Mouse (Mus musculus) lung, embryonic 15.5 days (tissue): Measurements from ENCODE around the gene Itpr1. TPM values are rescaled to one million over a fixed set of nuclear protein-coding genes. Genes with fewer than 3 reads are reported as not detected.

Experiments used
- ATAC-seq: fragments of 200-750 bp; cut with Nextera tagmentation; 2 replicates; pipeline ENCODE4 v1.8.0; 2017; ENCODE audit warnings: moderate number of reproducible peaks, borderline replicate concordance; ENCODE audit not compliant: low FRiP score, low TSS enrichment; ENCODE audit errors: extremely low read depth
- H3K27ac ChIP-seq: fragments of 300-500 bp; sonication (generic); 2 replicates; pipeline ENCODE4 v1.5.1; 2015; ENCODE audit warnings: moderate library complexity, mild to moderate bottlenecking, inconsistent platforms
- H3K27me3 ChIP-seq: fragments of 300-500 bp; sonication (generic); 2 replicates; pipeline ENCODE4 v1.6.1; 2015; ENCODE audit warnings: inconsistent platforms
- H3K36me3 ChIP-seq: fragments of 300-500 bp; sonication (generic); 2 replicates; pipeline ENCODE4 v1.6.1; 2015; ENCODE audit warnings: inconsistent platforms
- H3K4me1 ChIP-seq: fragments of 300-500 bp; sonication (generic); 2 replicates; pipeline ENCODE4 v1.6.1; 2015; ENCODE audit warnings: inconsistent platforms
- H3K4me2 ChIP-seq: fragments of 300-500 bp; sonication (generic); 2 replicates; pipeline ENCODE4 v1.6.1; 2015; ENCODE audit warnings: inconsistent platforms, mild to moderate bottlenecking, moderate library complexity
- H3K4me3 ChIP-seq: fragments of 300-500 bp; sonication (generic); 2 replicates; pipeline ENCODE4 v1.5.1; 2015; ENCODE audit warnings: mild to moderate bottlenecking, inconsistent platforms
- H3K9ac ChIP-seq: fragments of 300-500 bp; sonication (generic); 2 replicates; pipeline ENCODE4 v1.6.1; 2015; ENCODE audit warnings: inconsistent platforms
- H3K9me3 ChIP-seq: fragments of 300-500 bp; sonication (generic); 2 replicates; pipeline ENCODE4 v1.6.1; 2016; ENCODE audit warnings: inconsistent platforms
- WGBS: fragments of 180-500 bp; shearing (Covaris S2); methylation state at CpG from one replicate; pipeline ENCODE4 v1.1.7; 2015; 5-methylcytosine and 5-hydroxymethylcytosine counted together
- polyA plus RNA-seq: library from polyadenylated mRNA; unstranded; fragments of >200 nt; fragmentation: Nextera tagmentation; extraction: Ambion mirVana; gene quantifications from 2 replicates; pipeline ENCODE4 v1.2.1, GENCODE M21; 2015

Gene Itpr1
- polyA plus RNA-seq, 1 experiment from 2014 or later: 14.9 TPM

- H3K9me3 ChIP-seq: no peaks in the 10 kb centered on the region
These were observed 103.5 kb downstream of the Itpr1 start for GRCm38 (mm10) chr6:108316268-108316824.

GRCm38 (mm10) chr6:108316951-108317350, 104.1 kb downstream of the Itpr1 start:
- Histone ChIP-seq H3K36me3 (no peaks in the 10 kb centered on the region), H3K4me1 (no peaks in the 10 kb centered on the region), H3K4me3 (no peak overlapping the region), H3K4me2 (no peak overlapping the region), H3K9me3 (no peaks in the 10 kb centered on the region), H3K27me3 (no peaks in the 10 kb centered on the region), H3K27ac (no peak overlapping the region), H3K9ac (no peak overlapping the region)
- WGBS: 50% methylated on average over 1 of the region's 1 CpGs
- ATAC-seq: no peak

More at GRCm38 (mm10) chr6:108316268-108316824, 103.5 kb downstream of the Itpr1 start:
- no peak overlapping the region for H3K9ac ChIP-seq
- no peak overlapping the region for H3K27ac ChIP-seq
- 65% methylated on average over 4 of the region's 4 CpGs for WGBS
- H3K4me1 ChIP-seq: no peaks in the 10 kb centered on the region
- no peaks in the 10 kb centered on the region for H3K27me3 ChIP-seq
- H3K4me3 ChIP-seq: no peak overlapping the region
- no peaks in the 10 kb centered on the region for H3K36me3 ChIP-seq
- ATAC-seq: no peak
- H3K4me2 ChIP-seq: no peak overlapping the region

- Histone ChIP-seq H3K4me2 (no peak overlapping the region), H3K27ac (no peak overlapping the region), H3K4me3 (no peak overlapping the region), H3K36me3 (no peaks in the 10 kb centered on the region), H3K9me3 (no peaks in the 10 kb centered on the region), H3K9ac (no peak overlapping the region), H3K27me3 (no peaks in the 10 kb centered on the region), H3K4me1 (no peaks in the 10 kb centered on the region)
- 78% methylated on average over 2 of the region's 2 CpGs for WGBS
- ATAC-seq: no peak
These were observed 108.8 kb downstream of the Itpr1 start for GRCm38 (mm10) chr6:108321653-108322052.

- H3K27ac ChIP-seq: no peak overlapping the region
- WGBS: 67% methylated on average over 6 of the region's 6 CpGs
- peaks cover 3% of the 10 kb centered on the region; the same call in 1 of the 2 replicates for H3K4me1 ChIP-seq
- no peaks in the 10 kb centered on the region for H3K36me3 ChIP-seq
- H3K27me3 ChIP-seq: no peaks in the 10 kb centered on the region
- H3K4me3 ChIP-seq: no peak overlapping the region
- H3K4me2 ChIP-seq: no peak overlapping the region
- no peaks in the 10 kb centered on the region for H3K9me3 ChIP-seq
- H3K9ac ChIP-seq: no peak overlapping the region
- no peak for ATAC-seq
These were observed 111.6 kb downstream of the Itpr1 start for GRCm38 (mm10) chr6:108324464-108325025.

- no peak overlapping the region for H3K4me3 ChIP-seq
- no peaks in the 10 kb centered on the region for H3K27me3 ChIP-seq
- H3K4me1 ChIP-seq: peaks cover 3% of the 10 kb centered on the region; the same call in 1 of the 2 replicates
- H3K36me3 ChIP-seq: no peaks in the 10 kb centered on the region
- 87% methylated on average over 10 of the region's 10 CpGs for WGBS
- no peak overlapping the region for H3K27ac ChIP-seq
- no peak overlapping the region for H3K4me2 ChIP-seq
- no peaks in the 10 kb centered on the region for H3K9me3 ChIP-seq
- no peak for ATAC-seq
- no peak overlapping the region for H3K9ac ChIP-seq
These were observed 112.5 kb downstream of the Itpr1 start for GRCm38 (mm10) chr6:108325400-108325799.

GRCm38 (mm10) chr6:108325948-108326411, 113.1 kb downstream of the Itpr1 start:
- Histone ChIP-seq H3K27ac (no peak overlapping the region), H3K4me2 (no peak overlapping the region), H3K4me3 (no peak overlapping the region), H3K9me3 (no peaks in the 10 kb centered on the region), H3K27me3 (no peaks in the 10 kb centered on the region), H3K9ac (no peak overlapping the region), H3K4me1 (peaks cover 3% of the 10 kb centered on the region; the same call in 1 of the 2 replicates), H3K36me3 (no peaks in the 10 kb centered on the region)
- 82% methylated on average over 12 of the region's 12 CpGs for WGBS
- no peak for ATAC-seq

GRCm38 (mm10) chr6:108326751-108327161, 113.9 kb downstream of the Itpr1 start:
- Histone ChIP-seq H3K4me2 (no peak overlapping the region), H3K4me1 (peaks cover 3% of the 10 kb centered on the region; the same call in 1 of the 2 replicates), H3K9me3 (no peaks in the 10 kb centered on the region), H3K27ac (no peak overlapping the region), H3K36me3 (no peaks in the 10 kb centered on the region), H3K27me3 (no peaks in the 10 kb centered on the region), H3K9ac (no peak overlapping the region), H3K4me3 (no peak overlapping the region)
- ATAC-seq: no peak
- WGBS: 50% methylated on average over 10 of the region's 10 CpGs

- Histone ChIP-seq H3K9me3 (no peaks in the 10 kb centered on the region), H3K36me3 (no peaks in the 10 kb centered on the region), H3K4me3 (no peak overlapping the region), H3K4me2 (no peak overlapping the region), H3K9ac (no peak overlapping the region), H3K27ac (no peak overlapping the region), H3K27me3 (no peaks in the 10 kb centered on the region), H3K4me1 (peaks cover 3% of the 10 kb centered on the region; the same call in 1 of the 2 replicates)
- ATAC-seq: no peak
- WGBS: 54% methylated on average over 6 of the region's 6 CpGs
These were observed 114.7 kb downstream of the Itpr1 start for GRCm38 (mm10) chr6:108327561-108327960.

GRCm38 (mm10) chr6:108328296-108328695, 115.4 kb downstream of the Itpr1 start:
- Histone ChIP-seq H3K4me2 (no peak overlapping the region), H3K27me3 (no peaks in the 10 kb centered on the region), H3K36me3 (no peaks in the 10 kb centered on the region), H3K9ac (no peak overlapping the region), H3K4me3 (no peak overlapping the region), H3K9me3 (no peaks in the 10 kb centered on the region), H3K27ac (no peak overlapping the region), H3K4me1 (peaks cover 3% of the 10 kb centered on the region; the same call in 1 of the 2 replicates)
- 73% methylated on average over 7 of the region's 7 CpGs for WGBS
- ATAC-seq: no peak

GRCm38 (mm10) chr6:108330461-108330860, 117.6 kb downstream of the Itpr1 start:
- H3K9ac ChIP-seq: no peak overlapping the region
- H3K4me2 ChIP-seq: no peak overlapping the region
- no peak overlapping the region for H3K4me3 ChIP-seq
- no peaks in the 10 kb centered on the region for H3K36me3 ChIP-seq
- ATAC-seq: no peak
- no peak overlapping the region for H3K27ac ChIP-seq
- H3K9me3 ChIP-seq: no peaks in the 10 kb centered on the region
- 84% methylated on average over 8 of the region's 8 CpGs for WGBS
- peaks cover 3% of the 10 kb centered on the region; the same call in 1 of the 2 replicates for H3K4me1 ChIP-seq
- no peaks in the 10 kb centered on the region for H3K27me3 ChIP-seq

GRCm38 (mm10) chr6:108331268-108331667, 118.4 kb downstream of the Itpr1 start:
- H3K4me2 ChIP-seq: no peak overlapping the region
- H3K27ac ChIP-seq: no peak overlapping the region
- no peak overlapping the region for H3K9ac ChIP-seq
- 65% methylated on average over 3 of the region's 3 CpGs for WGBS
- no peak overlapping the region for H3K4me3 ChIP-seq
- H3K27me3 ChIP-seq: no peaks in the 10 kb centered on the region
- H3K36me3 ChIP-seq: no peaks in the 10 kb centered on the region
- no peak for ATAC-seq
- peaks cover 3% of the 10 kb centered on the region; the same call in 1 of the 2 replicates for H3K4me1 ChIP-seq
- H3K9me3 ChIP-seq: no peaks in the 10 kb centered on the region

GRCm38 (mm10) chr6:108334059-108334458, 121.2 kb downstream of the Itpr1 start:
- Histone ChIP-seq H3K9ac (no peak overlapping the region), H3K4me2 (no peak overlapping the region), H3K9me3 (no peaks in the 10 kb centered on the region), H3K36me3 (no peaks in the 10 kb centered on the region), H3K27ac (no peak overlapping the region), H3K4me3 (no peak overlapping the region), H3K4me1 (no peaks in the 10 kb centered on the region), H3K27me3 (no peaks in the 10 kb centered on the region)
- 76% methylated on average over 3 of the region's 3 CpGs for WGBS
- no peak for ATAC-seq
